Mouse (Mus musculus) midbrain, embryonic 15.5 days (tissue): ENCODE measurements around the gene Pou1f1. TPM values are rescaled to one million over a fixed set of nuclear protein-coding genes. Genes with fewer than 3 reads are reported as not detected.

Experiments
- ATAC-seq: fragments of 200-750 bp; cut with Nextera tagmentation; replicated peaks from 2 replicates; pipeline ENCODE4 v1.8.0; 2017; ENCODE audit warnings: moderate TSS enrichment
- H3K27ac ChIP-seq: fragments of 300-500 bp; sonication (generic); 2 replicates; pipeline ENCODE4 v1.5.1; 2015; ENCODE audit warnings: mild to moderate bottlenecking, inconsistent platforms
- H3K27me3 ChIP-seq: fragments of 300-500 bp; sonication (generic); replicated peaks from 2 replicates; pipeline ENCODE4 v1.6.1; 2015; ENCODE audit warnings: inconsistent platforms
- H3K36me3 ChIP-seq: fragments of 300-500 bp; sonication (generic); replicated peaks from 2 replicates; pipeline ENCODE4 v1.6.1; 2015; ENCODE audit warnings: inconsistent platforms
- H3K4me1 ChIP-seq: fragments of 300-500 bp; sonication (generic); 2 replicates; pipeline ENCODE4 v1.6.1; 2015; ENCODE audit warnings: inconsistent platforms
- H3K4me2 ChIP-seq: fragments of 300-500 bp; sonication (generic); 2 replicates; pipeline ENCODE4 v1.6.1; 2015; ENCODE audit warnings: inconsistent platforms, mild to moderate bottlenecking, moderate library complexity
- H3K4me3 ChIP-seq: fragments of 300-500 bp; sonication (generic); 2 replicates; pipeline ENCODE4 v1.5.1; 2015; ENCODE audit warnings: mild to moderate bottlenecking, inconsistent platforms
- H3K9ac ChIP-seq: fragments of 300-500 bp; sonication (generic); 2 replicates; pipeline ENCODE4 v1.6.1; 2015; ENCODE audit warnings: mild to moderate bottlenecking, inconsistent platforms
- H3K9me3 ChIP-seq: fragments of 300-500 bp; sonication (generic); 2 replicates; pipeline ENCODE4 v1.6.1; 2016; ENCODE audit warnings: inconsistent platforms
- WGBS: fragments of 180-500 bp; shearing (Covaris S2); methylation state at CpG from one replicate; pipeline ENCODE4 v1.1.7; 2015; ENCODE audit warnings: mixed read lengths; 5-methylcytosine and 5-hydroxymethylcytosine counted together
- polyA plus RNA-seq: library from polyadenylated mRNA; unstranded; fragments of >200 nt; fragmentation: Nextera tagmentation; extraction: Ambion mirVana; gene quantifications from 2 replicates; pipeline ENCODE4 v1.2.1, GENCODE M21; 2015

Pou1f1 gene
- polyA plus RNA-seq, 1 experiment from 2014 or later = 0.09 TPM

DNA sequence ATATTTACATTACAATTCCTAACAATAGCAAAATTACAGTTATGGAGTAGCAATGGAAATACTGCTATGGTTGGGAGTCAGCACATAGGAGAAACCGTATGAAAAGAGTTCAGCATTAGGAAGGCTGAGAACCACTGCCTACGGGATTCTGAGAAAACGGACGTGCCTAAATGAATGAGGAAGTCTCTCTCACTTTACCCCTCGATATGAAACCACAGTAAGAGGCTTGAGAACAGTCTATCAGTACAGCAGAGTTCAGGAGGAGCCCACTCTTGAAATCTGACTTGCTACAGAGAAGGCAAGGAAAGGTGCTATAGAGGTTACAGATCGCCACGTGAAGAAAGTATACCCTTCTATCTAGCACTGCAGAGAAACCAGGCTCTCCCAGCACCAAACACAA lies 28.6 kb downstream of the Pou1f1 start:
- 92% methylated on average over 7 of the region's 7 CpGs for WGBS
- Histone ChIP-seq H3K36me3 (no peaks in the 10 kb centered on the region; the same call in 1 of the 2 replicates), H3K4me2 (no peak overlapping the region), H3K27ac (no peak overlapping the region), H3K9me3 (no peaks in the 10 kb centered on the region), H3K9ac (no peak overlapping the region), H3K27me3 (no peaks in the 10 kb centered on the region), H3K4me1 (no peaks in the 10 kb centered on the region), H3K4me3 (no peak overlapping the region)
- ATAC-seq = no peak

- H3K4me1 ChIP-seq = no peaks in the 10 kb centered on the region
- H3K4me3 ChIP-seq = no peak overlapping the region
- no peak overlapping the region for H3K4me2 ChIP-seq
- H3K27me3 ChIP-seq = no peaks in the 10 kb centered on the region
- no peaks in the 10 kb centered on the region for H3K9me3 ChIP-seq
- 87% methylated on average over 13 of the region's 13 CpGs for WGBS
- no peak for ATAC-seq
- no peak overlapping the region for H3K9ac ChIP-seq
- no peak overlapping the region for H3K27ac ChIP-seq
- no peaks in the 10 kb centered on the region for H3K36me3 ChIP-seq
Observed at GRCm38 (mm10) chr16:65550814-65551213, 30.5 kb downstream of the Pou1f1 start.

DNA sequence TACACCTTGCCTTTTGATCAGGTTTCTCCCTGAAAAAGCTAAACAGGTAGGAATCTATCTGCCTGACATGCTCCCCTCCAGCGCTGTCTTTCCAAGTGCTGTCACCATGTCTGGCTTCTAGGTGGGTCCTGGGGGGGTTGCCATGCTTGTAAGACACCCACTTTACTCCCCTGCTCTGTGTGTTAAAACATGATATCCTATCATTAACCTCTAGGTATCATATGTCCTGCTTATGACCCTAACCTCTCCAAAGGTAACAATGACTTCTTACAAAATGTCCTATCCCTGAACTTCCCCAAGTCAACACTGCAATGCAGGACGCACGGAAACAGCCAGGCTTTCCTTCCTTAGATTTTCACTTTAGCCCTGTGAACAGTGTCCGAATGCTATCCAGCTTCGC lies 34.0 kb downstream of the Pou1f1 start:
- Histone ChIP-seq H3K9me3 (no peaks in the 10 kb centered on the region), H3K9ac (no peak overlapping the region), H3K36me3 (no peaks in the 10 kb centered on the region), H3K27me3 (no peaks in the 10 kb centered on the region), H3K4me3 (no peak overlapping the region), H3K4me2 (no peak overlapping the region), H3K27ac (no peak overlapping the region), H3K4me1 (no peaks in the 10 kb centered on the region)
- no peak for ATAC-seq
- WGBS = 94% methylated on average over 5 of the region's 5 CpGs

DNA sequence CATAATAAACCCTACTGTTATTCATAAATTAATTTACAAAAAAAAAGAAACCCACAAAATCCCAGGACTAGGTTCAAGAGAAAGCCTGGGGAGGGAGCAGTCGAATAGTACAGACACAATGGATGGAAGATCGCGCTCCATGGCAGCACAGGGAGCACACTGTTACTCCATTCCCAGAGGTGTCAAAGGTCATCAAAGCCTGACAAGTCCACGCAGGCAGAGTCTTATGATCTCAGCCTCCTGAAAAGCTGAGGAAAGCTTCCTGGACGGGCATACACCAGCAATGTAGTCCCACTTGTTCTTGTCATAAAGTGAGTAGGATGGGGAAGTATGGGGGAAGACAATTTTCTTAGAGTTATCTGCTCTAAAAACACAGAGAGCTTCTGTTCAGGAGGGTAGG lies 37.1 kb downstream of the Pou1f1 start:
- Histone ChIP-seq H3K9ac (no peak overlapping the region), H3K36me3 (no peaks in the 10 kb centered on the region), H3K4me1 (peaks cover 9% of the 10 kb centered on the region), H3K9me3 (no peaks in the 10 kb centered on the region), H3K4me2 (no peak overlapping the region), H3K27ac (no peak overlapping the region), H3K4me3 (no peak overlapping the region), H3K27me3 (no peaks in the 10 kb centered on the region)
- ATAC-seq = no peak
- WGBS = 73% methylated on average over 5 of the region's 5 CpGs

- no peak for ATAC-seq
- Histone ChIP-seq H3K4me3 (no peak overlapping the region), H3K4me1 (peaks cover 12% of the 10 kb centered on the region), H3K36me3 (no peaks in the 10 kb centered on the region), H3K9me3 (no peaks in the 10 kb centered on the region), H3K9ac (no peak overlapping the region), H3K4me2 (no peak overlapping the region), H3K27ac (no peak overlapping the region), H3K27me3 (no peaks in the 10 kb centered on the region)
- 91% methylated on average over 2 of the region's 2 CpGs for WGBS
Observed at GRCm38 (mm10) chr16:65559591-65559990, 39.3 kb downstream of the Pou1f1 start.

GRCm38 (mm10) chr16:65560996-65561962 lies 41.0 kb downstream of the Pou1f1 start:
- peak overlapping the region; percentile 83 for H3K4me2 ChIP-seq
- ATAC-seq = peak; percentile 45
- 12% methylated on average over 8 of the region's 8 CpGs for WGBS

DNA sequence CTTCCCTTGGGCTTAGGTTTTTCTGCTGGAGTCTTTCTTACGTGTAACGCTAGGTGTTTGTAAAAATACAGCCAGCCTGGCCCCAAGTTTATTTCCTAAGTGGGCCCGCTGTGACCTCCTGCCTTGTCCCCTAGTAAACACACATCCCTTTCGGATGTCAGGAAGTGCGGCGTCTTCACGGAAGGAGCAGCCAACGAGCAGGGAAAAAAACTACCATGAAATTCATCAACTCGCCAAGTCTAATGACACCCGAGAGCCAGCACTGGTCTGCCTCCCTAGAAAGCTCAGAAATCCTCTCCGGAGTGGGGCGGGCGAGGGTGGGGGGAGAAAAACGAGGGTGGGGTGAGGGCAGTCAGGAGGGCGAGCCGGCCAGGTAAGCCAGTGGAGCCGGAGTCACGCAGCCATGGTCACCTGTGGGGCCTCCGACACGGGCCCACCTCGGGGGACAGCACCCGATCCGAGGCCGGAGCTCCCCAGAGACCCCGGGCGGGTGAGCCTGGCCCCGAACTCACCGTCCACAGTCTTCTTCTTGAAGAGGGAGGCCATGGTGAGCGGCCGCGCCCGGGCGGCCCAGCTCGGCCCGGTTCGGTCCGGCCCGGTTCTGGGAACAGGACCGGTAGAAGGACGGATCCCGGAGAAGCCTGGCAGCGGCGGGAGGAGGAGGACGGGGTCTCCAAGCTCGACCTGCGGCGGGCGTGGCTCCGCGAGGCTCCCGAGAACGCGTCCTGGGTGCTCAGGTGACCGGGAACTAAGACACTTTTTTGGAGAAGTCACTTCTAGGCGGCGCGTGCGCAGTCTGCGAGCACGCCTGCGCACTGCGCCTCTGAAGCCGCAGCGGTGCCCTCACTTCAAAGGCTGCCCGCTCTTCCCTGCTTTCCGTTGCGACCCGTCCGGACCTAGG lies 41.9 kb downstream of the Pou1f1 start, which contains the start of gene Chmp2b:
Gene Chmp2b (minus strand): TSS at position 764 of the 901 bp plus-strand sequence.
- peak within 1 kb of the TSS; percentile 78 for H3K9ac ChIP-seq
- no peaks in the 10 kb centered on the region for H3K9me3 ChIP-seq
- H3K4me2 ChIP-seq = peak within 1 kb of the TSS; percentile 83
- under 1% methylated on average over 69 of the region's 69 CpGs for WGBS
- H3K27ac ChIP-seq = peak within 1 kb of the TSS; percentile 82
- peak; percentile 97 for ATAC-seq
- no peaks in the 10 kb centered on the region for H3K27me3 ChIP-seq
- peaks cover 12% of the 10 kb centered on the region for H3K4me1 ChIP-seq
- no peaks in the 10 kb centered on the region for H3K36me3 ChIP-seq
- H3K4me3 ChIP-seq = peak within 1 kb of the TSS; percentile 98

More at GRCm38 (mm10) chr16:65560996-65561962, 41.0 kb downstream of the Pou1f1 start:
- Histone ChIP-seq H3K27ac (no peak overlapping the region), H3K4me3 (peak overlapping the region; percentile 98), H3K9me3 (no peaks in the 10 kb centered on the region), H3K4me1 (peaks cover 12% of the 10 kb centered on the region), H3K36me3 (no peaks in the 10 kb centered on the region), H3K27me3 (no peaks in the 10 kb centered on the region), H3K9ac (peak overlapping the region; percentile 78)

DNA sequence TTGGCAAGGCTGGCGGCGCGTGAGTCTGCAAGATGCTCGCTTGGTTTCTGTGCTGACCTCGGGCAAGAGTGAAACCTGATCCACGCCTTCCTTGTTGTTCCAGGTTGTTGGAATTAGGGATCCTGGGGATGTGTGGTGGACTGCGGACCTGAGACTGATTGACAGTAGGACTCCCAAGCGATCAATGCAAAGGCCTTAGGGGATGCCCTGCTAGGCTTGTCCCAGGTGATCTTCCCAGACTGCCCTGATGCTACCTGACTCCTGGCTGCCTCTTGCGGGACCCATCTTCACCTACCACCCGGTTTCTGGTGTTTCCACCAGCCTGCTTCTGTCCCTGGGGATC lies 42.5 kb downstream of the Pou1f1 start:
- H3K9ac ChIP-seq = peak overlapping the region; percentile 78
- peak; percentile 81 for ATAC-seq
- H3K9me3 ChIP-seq = no peaks in the 10 kb centered on the region
- under 1% methylated on average over 10 of the region's 10 CpGs for WGBS
- peaks cover 12% of the 10 kb centered on the region for H3K4me1 ChIP-seq
- H3K4me3 ChIP-seq = peak overlapping the region; percentile 98
- H3K27ac ChIP-seq = peak overlapping the region; percentile 82
- H3K36me3 ChIP-seq = no peaks in the 10 kb centered on the region
- no peaks in the 10 kb centered on the region for H3K27me3 ChIP-seq
- H3K4me2 ChIP-seq = peak overlapping the region; percentile 83

- Histone ChIP-seq H3K27ac (no peak overlapping the region), H3K4me2 (no peak overlapping the region), H3K27me3 (no peaks in the 10 kb centered on the region), H3K4me1 (peaks cover 12% of the 10 kb centered on the region), H3K4me3 (no peak overlapping the region), H3K9me3 (no peaks in the 10 kb centered on the region), H3K36me3 (no peaks in the 10 kb centered on the region), H3K9ac (no peak overlapping the region)
- WGBS = 79% methylated on average over 8 of the region's 8 CpGs
- ATAC-seq = no peak
Observed at GRCm38 (mm10) chr16:65564306-65564705, 44.0 kb downstream of the Pou1f1 start.

DNA sequence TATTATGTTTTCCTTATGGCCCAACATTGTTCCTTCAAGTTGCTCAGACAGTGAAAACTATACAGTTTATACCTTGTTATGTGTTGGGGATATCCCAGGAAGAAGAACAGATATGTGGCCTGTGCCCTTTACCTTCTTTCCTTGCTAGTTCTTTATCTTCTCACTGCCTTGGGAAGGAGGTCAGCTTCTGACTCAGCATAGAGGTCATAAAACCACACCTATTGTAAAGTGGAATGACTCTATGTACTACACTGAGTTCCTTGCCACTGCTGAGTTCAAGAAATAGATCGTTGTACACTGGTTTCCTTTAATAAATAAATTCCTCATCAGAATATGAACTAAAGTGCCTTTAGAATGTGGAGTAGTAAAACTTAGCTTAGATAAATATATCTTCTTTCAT lies 44.6 kb downstream of the Pou1f1 start:
- WGBS = 95% methylated on average over 1 of the region's 1 CpGs

GRCm38 (mm10) chr16:65568853-65569252 lies 48.5 kb downstream of the Pou1f1 start:
- Histone ChIP-seq H3K27me3 (no peaks in the 10 kb centered on the region), H3K9me3 (no peaks in the 10 kb centered on the region), H3K4me3 (no peak overlapping the region), H3K9ac (no peak overlapping the region), H3K27ac (no peak overlapping the region), H3K36me3 (no peaks in the 10 kb centered on the region), H3K4me2 (no peak overlapping the region), H3K4me1 (no peaks in the 10 kb centered on the region)
- WGBS = 82% methylated on average over 4 of the region's 4 CpGs
- no peak for ATAC-seq

More for the DNA sequence above, 44.6 kb downstream of the Pou1f1 start:
- H3K4me3 ChIP-seq = no peak overlapping the region
- H3K4me2 ChIP-seq = no peak overlapping the region
- no peak overlapping the region for H3K9ac ChIP-seq
- peaks cover 12% of the 10 kb centered on the region for H3K4me1 ChIP-seq
- no peak overlapping the region for H3K27ac ChIP-seq
- ATAC-seq = no peak
- no peaks in the 10 kb centered on the region for H3K9me3 ChIP-seq
- H3K27me3 ChIP-seq = no peaks in the 10 kb centered on the region
- no peaks in the 10 kb centered on the region for H3K36me3 ChIP-seq
